Mouse (Mus musculus) layer of hippocampus, postnatal 10 days (tissue): ENCODE results near the gene Taar7d. TPM values are rescaled to one million over a fixed set of nuclear protein-coding genes. Genes with fewer than 3 reads are reported as not detected.
"Not testable (repeated sequence)": the region's sequence is repeated elsewhere in the genome, so short reads cannot be mapped to it uniquely, and the experiment has no call there.

Source experiments
- DNase-seq, 2 experiments: peaks; one replicate each; pipeline ENCODE4 v3.0.0; 2021; ENCODE audit warnings: low spot score in 2 of 2
- long read RNA-seq: library from polyadenylated mRNA; stranded (forward); transcript quantifications from one replicate; pipeline ENCODE4 v2.0.0, GENCODE M21; 2023
- total RNA-seq, 2 experiments: library from RNA; stranded (reverse); gene quantifications; 2 replicates each; pipeline ENCODE4 v1.2.3; 2021

Taar7d gene
- not detected for total RNA-seq
- long read RNA-seq = 0 reads

GRCm38 (mm10) chr10:24026922-24027321 lies at the start of gene Taar7d:
Taar7d (plus strand) TSS chr10:24027222.
- no peak for DNase-seq

DNA sequence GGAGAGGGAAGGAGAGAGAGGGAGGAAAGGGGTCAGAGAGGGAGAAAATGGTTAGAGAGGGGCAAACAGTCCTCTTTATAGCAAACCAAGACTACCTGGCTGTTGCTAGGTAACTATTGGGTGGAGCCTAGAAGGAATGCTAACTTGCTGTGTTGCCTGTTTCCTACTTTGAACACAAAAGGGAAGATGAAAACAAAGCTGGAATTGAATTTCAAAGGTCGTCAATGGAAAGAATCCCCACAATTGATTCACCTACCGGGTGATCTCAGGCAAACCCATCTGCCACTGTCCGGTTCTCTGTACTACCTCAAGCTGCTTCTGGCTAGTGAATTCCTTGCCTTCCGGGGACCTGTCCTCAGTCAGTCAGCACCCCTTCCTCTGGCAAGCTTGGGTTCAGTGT lies 49.1 kb upstream of the Taar7d start:
- no peak for DNase-seq

- DNase-seq = peak; percentile 80 to 84
Observed at GRCm38 (mm10) chr10:23978901-23979705, 47.9 kb upstream of the Taar7d start.

DNA sequence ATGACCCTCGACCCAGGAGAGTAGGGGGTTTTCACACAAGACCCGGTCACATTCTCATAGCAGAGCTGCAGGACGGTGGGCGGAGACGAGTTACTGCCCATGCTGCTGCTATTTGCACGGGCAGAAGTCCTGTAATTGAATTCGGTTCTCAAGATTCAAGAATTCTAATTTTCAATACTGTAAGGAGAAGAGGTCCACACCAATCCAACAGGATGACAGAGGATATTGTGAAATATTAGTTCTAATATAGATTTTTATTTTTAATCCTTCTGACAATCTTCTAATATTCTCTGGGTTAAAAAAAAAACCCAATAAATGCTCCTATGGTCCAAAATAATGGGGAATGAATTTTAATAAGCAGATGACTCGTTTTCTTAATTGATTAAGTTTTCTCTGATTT lies 41.5 kb upstream of the Taar7d start, which contains the start of gene Taar6:
Gene Taar6, minus strand, starts transcription at position 101 of the 400 bp plus-strand sequence.
- no peak for DNase-seq

DNA sequence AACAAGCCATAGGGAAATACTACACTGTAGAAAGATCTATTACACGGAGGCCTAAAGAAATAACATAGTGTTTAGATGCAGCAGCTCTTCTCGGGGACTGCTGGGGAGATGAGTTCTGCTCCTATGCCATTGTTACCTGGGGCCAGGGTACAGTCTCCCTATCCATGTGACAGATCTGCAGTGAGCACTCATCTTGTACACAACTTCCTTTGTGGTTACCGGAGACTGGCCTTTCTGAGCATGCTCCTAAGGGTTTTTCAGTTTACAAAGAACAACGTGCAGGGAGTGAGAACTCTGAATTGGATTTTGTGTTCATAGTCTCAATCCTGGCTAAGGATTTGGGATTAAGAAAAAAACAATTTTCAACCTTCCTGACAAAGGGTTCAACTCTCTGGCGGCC lies 40.6 kb upstream of the Taar7d start:
- no peak for DNase-seq

DNA sequence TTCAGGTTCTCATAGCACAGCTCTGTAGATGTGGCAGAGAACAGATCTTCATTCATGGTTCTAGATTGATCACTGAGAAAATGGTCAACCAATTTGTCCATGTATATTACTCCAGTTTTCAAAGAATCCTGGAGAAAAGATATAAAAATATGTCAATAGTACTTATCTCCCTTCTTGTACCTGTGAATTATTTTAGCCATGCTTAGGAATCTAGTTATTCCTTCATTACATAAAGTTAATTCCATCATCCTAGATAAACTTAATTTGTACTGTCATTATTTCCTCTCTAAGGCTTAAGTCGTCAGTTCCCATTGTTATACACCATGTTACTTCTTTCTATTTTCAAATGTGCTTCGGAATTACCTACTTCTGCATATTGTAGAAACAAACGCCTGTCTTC lies 33.6 kb upstream of the Taar7d start, which contains the start of gene Taar7a:
Gene Taar7a, minus strand, starts transcription at position 101 of the 400 bp plus-strand sequence.
- no peak for DNase-seq

DNA sequence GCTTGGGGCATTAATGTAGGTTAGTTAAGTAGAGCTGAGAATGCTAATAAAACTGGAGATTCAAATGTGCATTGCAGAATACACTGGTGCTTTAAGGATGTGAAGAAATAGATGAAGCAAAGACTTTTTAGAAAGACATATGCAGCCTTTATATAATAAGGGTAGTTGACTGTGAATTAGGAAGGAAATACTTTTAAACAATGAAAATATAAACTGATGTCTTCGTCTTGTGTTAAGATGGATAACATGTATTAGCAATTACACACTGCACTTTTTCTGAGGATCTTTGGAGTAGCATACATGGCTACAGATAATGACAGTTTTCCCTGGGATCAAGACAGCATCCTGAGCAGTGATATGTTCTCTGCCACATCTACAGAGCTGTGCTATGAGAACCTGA lies 27.4 kb upstream of the Taar7d start, which contains the start of gene Taar7b:
Gene Taar7b, plus strand, starts transcription at position 301 of the 400 bp plus-strand sequence.
- DNase-seq = no peak

GRCm38 (mm10) chr10:24006442-24006841 lies 20.6 kb upstream of the Taar7d start:
- no peak for DNase-seq

DNA sequence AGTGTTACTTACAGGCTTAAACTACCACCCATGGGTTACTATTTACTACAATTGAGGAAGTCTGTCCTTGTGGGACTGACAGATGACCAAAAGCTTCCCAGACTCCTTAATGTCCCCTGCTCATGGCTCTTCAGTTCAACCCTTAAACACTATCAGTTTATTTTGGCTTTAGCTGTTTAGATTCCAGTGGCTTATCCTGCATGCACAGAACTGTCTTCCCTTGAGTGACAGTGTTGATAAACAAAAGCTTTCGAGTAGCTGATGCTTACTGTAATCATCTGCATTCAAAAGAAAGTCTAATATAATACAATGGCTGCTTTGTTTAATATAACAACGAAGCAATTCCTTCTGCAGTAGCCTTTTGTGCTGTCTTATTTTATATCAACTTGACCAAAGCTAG lies 20.0 kb upstream of the Taar7d start:
- no peak for DNase-seq

DNA sequence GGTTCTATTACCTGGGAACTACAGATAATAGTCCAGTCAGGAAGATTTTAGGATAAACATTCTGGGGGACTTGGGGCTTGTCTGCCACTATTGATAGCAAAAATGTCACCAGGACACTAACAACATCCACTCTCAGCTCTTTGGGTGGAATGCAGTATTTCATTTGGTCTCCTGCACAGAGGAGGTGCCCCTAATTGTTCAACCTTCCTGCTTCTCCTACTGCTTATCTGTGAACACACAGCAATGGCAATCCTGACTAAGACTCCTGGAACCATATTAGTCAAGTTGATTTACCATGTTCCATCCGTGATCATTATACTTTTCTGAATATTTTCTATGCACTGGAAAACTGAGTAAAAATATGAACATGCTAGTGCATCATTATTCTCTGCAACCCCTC lies 18.9 kb upstream of the Taar7d start:
- DNase-seq = no peak

DNA sequence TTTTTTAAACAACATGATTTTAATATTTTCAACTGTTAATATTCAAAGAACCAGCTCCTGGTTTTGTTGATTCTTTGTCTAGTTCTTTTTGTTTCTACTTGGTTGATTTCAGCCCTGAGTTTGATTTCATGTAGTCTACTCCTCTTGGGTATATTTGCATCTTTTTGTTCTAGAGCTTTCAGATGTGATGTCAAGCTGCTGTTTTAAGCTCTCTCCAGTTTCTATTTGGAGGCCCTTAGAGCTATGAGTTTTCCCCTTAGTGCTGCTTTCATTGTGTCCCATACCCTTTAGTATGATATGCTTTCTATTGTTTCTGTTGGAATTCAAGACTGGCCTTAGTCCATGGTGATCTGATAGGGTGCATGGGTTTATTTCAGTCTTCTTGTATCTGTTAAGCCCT lies 4.3 kb downstream of the Taar7d start:
- DNase-seq = no peak

- no peak for DNase-seq
Observed at GRCm38 (mm10) chr10:24037314-24037713, 10.3 kb downstream of the Taar7d start, which contains the start of gene Taar7e. Taar7e (plus strand) TSS chr10:24037614.

DNA sequence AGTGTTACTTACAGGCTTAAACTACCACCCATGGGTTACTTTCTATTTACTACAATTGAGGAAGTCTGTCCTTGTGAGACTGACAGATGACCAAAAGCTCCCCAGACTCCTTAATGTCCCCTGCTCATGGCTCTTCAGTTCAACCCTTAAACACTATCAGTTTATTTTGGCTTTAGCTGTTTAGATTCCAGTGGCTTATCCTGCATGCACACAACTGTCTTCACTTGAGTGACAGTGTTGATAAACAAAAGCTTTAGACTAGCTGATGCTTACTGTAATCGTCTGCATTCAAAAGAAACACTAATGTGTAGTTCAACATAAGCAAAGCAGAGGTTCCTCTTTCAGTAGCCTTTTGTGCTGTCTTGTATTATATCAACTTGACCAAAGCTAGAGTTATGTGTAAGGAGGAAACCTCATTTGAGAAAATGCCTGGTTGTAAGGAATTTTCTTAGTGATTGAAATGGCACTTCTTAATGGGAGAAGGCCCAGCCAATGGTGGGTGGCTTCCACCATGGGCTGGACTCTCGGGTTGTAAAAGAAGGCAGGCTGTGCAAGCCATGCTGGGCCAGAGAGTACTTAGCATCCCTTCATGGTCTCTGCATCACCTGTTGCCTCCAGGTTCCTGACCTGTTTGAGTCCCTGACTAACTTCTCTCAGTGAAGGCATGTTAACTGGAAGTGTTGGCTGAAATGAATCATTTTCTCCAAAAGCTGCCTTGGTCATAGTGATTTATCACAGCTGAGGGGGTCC lies 13.3 kb downstream of the Taar7d start:
- no peak for DNase-seq

DNA sequence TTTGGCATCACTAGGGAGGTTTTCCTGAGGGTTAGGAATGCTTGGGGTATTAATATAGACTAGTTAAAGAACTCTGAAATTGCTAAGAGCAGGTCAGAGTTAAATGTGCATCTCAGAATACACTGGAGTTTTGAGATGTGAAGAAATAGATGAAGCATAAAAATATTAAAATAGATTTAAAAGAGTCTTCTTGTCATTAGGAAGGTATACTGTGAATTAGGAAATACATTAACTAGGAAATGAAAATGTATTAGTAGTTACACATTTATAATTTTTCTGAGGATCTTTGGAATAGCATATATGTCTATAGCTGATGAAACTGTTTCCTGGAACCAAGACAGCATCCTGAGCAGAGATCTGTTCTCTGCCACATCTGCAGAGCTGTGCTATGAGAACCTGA lies 22.2 kb downstream of the Taar7d start, which contains the start of gene Taar7f:
Gene Taar7f, plus strand, starts transcription at position 301 of the 400 bp plus-strand sequence.
- no peak for DNase-seq

DNA sequence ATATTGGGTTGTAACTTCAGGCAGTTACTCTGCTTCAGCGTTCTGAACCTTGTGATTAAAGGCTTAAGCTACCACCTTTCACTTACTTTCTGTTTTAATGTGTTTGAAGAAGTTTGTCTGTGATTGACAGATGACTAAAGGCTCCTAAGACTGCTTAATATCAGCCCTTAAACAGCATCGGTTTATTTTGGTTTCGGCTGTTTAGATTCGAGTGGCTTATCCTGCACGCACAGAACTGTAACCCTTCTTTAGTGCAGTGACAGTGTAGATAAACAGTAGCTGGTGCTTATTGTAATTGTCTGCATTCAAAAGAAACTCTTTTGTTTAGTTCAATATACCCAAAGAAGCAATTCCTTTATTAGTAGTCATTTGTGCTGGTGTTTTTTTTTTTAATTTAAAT lies 25.0 kb downstream of the Taar7d start:
- DNase-seq = no peak

DNA sequence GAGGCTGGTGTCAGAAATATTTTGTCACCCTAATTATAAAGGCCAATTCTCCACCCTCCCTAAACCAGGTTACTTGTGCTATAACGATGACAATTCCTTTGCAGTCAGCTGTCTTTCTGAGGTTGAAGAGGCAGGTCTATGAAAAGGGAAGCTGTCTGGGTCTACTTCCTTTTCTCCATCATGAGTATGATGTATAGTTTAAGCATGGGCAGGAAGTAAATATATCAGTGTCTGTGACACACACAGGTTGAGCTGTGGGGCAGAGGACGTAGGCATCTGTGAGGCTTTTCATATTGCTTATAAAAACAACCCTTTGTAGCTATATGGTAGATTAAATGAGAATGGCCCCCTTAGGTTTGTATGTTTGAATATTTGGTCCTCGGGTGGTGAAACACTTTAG lies 32.0 kb downstream of the Taar7d start:
- no peak for DNase-seq

- not testable (repeated sequence) for DNase-seq
Observed at GRCm38 (mm10) chr10:24074751-24075150, 47.7 kb downstream of the Taar7d start.

GRCm38 (mm10) chr10:24076200-24076599 lies 49.2 kb downstream of the Taar7d start, which contains the start of gene Taar8a:
Taar8a (plus strand) TSS chr10:24076500.
- not testable (repeated sequence) for DNase-seq
